Mouse (Mus musculus) neutrophil, adult 5-6 weeks (primary cell): ENCODE measurements around the gene Nomo1. TPM values are rescaled to one million over a fixed set of nuclear protein-coding genes. Genes with fewer than 3 reads are reported as not detected.

Experiments used
- ATAC-seq: fragments of 151-379, 151-347 bp; 2 replicates; pipeline ENCODE4 v1.8.0; 2017; ENCODE audit warnings: mild to moderate bottlenecking, moderate TSS enrichment; ENCODE audit not compliant: insufficient number of reproducible peaks, poor library complexity, low FRiP score, severe bottlenecking; ENCODE audit errors: extremely low read depth
- total RNA-seq: library from RNA; stranded (forward); fragments of 200-1000 nt; gene quantifications from 2 replicates; pipeline ENCODE4 v1.2.3, GENCODE M21; 2017

The Nomo1 gene
- 29.1 and 29.7 TPM in 2 replicates for total RNA-seq

- peak; percentile 95 for ATAC-seq
Observed at GRCm38 (mm10) chr7:46033109-46033869, at the start of gene Nomo1. TSS of gene Nomo1 (plus strand) at chr7:46033698.

GRCm38 (mm10) chr7:45986893-45987292 lies 46.6 kb upstream of the Nomo1 start:
- no peak for ATAC-seq

GRCm38 (mm10) chr7:45988344-45988743 lies 45.2 kb upstream of the Nomo1 start:
- ATAC-seq = no peak

- no peak for ATAC-seq
Observed at GRCm38 (mm10) chr7:45992470-45992869, 41.0 kb upstream of the Nomo1 start.

- no peak for ATAC-seq
Observed at GRCm38 (mm10) chr7:46000577-46000976, 32.9 kb upstream of the Nomo1 start.

GRCm38 (mm10) chr7:46002748-46003147 lies 30.8 kb upstream of the Nomo1 start:
- ATAC-seq = no peak

GRCm38 (mm10) chr7:46009578-46009977 lies 23.9 kb upstream of the Nomo1 start:
- peak; percentile 37; the same call in 1 of the 2 replicates for ATAC-seq

GRCm38 (mm10) chr7:46012121-46012520 lies 21.4 kb upstream of the Nomo1 start:
- no peak for ATAC-seq

- no peak for ATAC-seq
Observed at GRCm38 (mm10) chr7:46013266-46014010, 20.1 kb upstream of the Nomo1 start.

GRCm38 (mm10) chr7:46019594-46019993 lies 13.9 kb upstream of the Nomo1 start:
- no peak for ATAC-seq

- no peak for ATAC-seq
Observed at GRCm38 (mm10) chr7:46021951-46022350, 11.5 kb upstream of the Nomo1 start.

- ATAC-seq = no peak
Observed at GRCm38 (mm10) chr7:46025436-46025835, 8.1 kb upstream of the Nomo1 start.

- ATAC-seq = no peak
Observed at GRCm38 (mm10) chr7:46028681-46029080, 4.8 kb upstream of the Nomo1 start.

- ATAC-seq = no peak
Observed at GRCm38 (mm10) chr7:46029299-46030144, 4.0 kb upstream of the Nomo1 start.

- ATAC-seq = no peak
Observed at GRCm38 (mm10) chr7:46030145-46030488, 3.4 kb upstream of the Nomo1 start, which contains the start of gene Abcc6. TSS of gene Abcc6 (minus strand) at chr7:46030302.

- no peak for ATAC-seq
Observed at GRCm38 (mm10) chr7:46031075-46031474, 2.4 kb upstream of the Nomo1 start.

- ATAC-seq = no peak
Observed at GRCm38 (mm10) chr7:46033870-46034337, 406 bp downstream of the Nomo1 start.

GRCm38 (mm10) chr7:46034991-46035390 lies 1.5 kb downstream of the Nomo1 start:
- ATAC-seq = no peak

- no peak for ATAC-seq
Observed at GRCm38 (mm10) chr7:46035468-46035867, 2.0 kb downstream of the Nomo1 start.
